Mouse (Mus musculus) liver, postnatal 0 days (tissue): ENCODE data around the gene Klk15.

Experiments used
- CTCF ChIP-seq: sonication (generic); IDR thresholded peaks from 2 replicates; pipeline ENCODE4 v1.5.1; 2016; ENCODE audit warnings: antibody characterized with exemption, low read depth
- EP300 ChIP-seq: IDR thresholded peaks from 2 replicates; pipeline ENCODE4 v1.6.1; 2016; ENCODE audit warnings: antibody characterized with exemption, low read depth, mild to moderate bottlenecking

DNA sequence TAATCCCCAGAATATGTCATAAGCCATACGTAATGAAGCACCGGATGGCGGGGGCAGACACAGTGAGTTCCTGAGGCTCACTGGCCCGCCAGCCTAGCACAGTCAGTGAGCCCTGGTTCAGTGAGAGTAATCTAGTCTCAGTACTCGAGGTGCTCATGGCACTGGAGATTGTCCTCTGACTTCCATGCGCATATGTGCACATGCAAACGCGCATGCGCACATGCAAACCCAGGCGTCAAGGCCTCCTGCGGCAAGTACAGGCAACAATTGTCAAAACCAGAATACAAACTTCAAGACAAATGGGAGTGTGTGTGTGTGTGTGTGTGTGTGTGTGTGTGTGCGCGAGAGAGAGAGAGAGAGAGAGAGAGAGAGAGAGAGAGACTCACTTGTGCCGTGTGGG lies 3.0 kb downstream of the Klk15 start:
- TF ChIP-seq CTCF (no peak), EP300 (no peak)
